Mouse (Mus musculus) lung, postnatal 0 days (tissue): ENCODE results near the gene Fmr1nb. TPM values are rescaled to one million over a fixed set of nuclear protein-coding genes. Genes with fewer than 3 reads are reported as not detected.
"Not testable (repeated sequence)": the region's sequence is repeated elsewhere in the genome, so short reads cannot be mapped to it uniquely, and the experiment has no call there.

ENCODE experiments used
- ATAC-seq: fragments of 200-750 bp; cut with Nextera tagmentation; 2 replicates; pipeline ENCODE4 v1.8.0; 2017; ENCODE audit warnings: moderate library complexity
- DNase-seq: peaks from one replicate; pipeline ENCODE4 v3.0.0-alpha.2; 2016; ENCODE audit warnings: low spot score
- H3K27ac ChIP-seq: fragments of 300-500 bp; sonication (generic); 2 replicates; pipeline ENCODE4 v1.5.1; 2014; ENCODE audit warnings: antibody characterized with exemption, mild to moderate bottlenecking, low read length, mixed read lengths
- H3K27me3 ChIP-seq: fragments of 300-500 bp; sonication (generic); replicated peaks from 2 replicates; pipeline ENCODE4 v1.6.1; 2014; ENCODE audit warnings: low read length, mixed read lengths; ENCODE audit not compliant: insufficient read depth
- H3K36me3 ChIP-seq: fragments of 300-500 bp; sonication (generic); 2 replicates; pipeline ENCODE4 v1.6.1; 2014; ENCODE audit warnings: low read length, mixed read lengths; ENCODE audit not compliant: insufficient read depth
- H3K4me1 ChIP-seq: fragments of 300-500 bp; sonication (generic); 2 replicates; pipeline ENCODE4 v1.6.1; 2014; ENCODE audit warnings: antibody characterized with exemption, low read depth, low read length, mixed read lengths; ENCODE audit not compliant: insufficient read depth
- H3K4me2 ChIP-seq: fragments of 300-500 bp; sonication (generic); replicated peaks from 2 replicates; pipeline ENCODE4 v1.6.1; 2014; ENCODE audit warnings: low read depth, mild to moderate bottlenecking, low read length, moderate library complexity, mixed read lengths
- H3K4me3 ChIP-seq: fragments of 300-500 bp; sonication (generic); 2 replicates; pipeline ENCODE4 v1.5.1; 2014; ENCODE audit warnings: low read depth, low read length
- H3K9ac ChIP-seq: fragments of 300-500 bp; sonication (generic); replicated peaks from 2 replicates; pipeline ENCODE4 v1.6.1; 2014; ENCODE audit warnings: low read depth, mild to moderate bottlenecking
- H3K9me3 ChIP-seq: fragments of 300-500 bp; sonication (generic); 2 replicates; pipeline ENCODE4 v1.6.1; 2016; ENCODE audit warnings: low read length, mixed read lengths
- CTCF ChIP-seq: IDR thresholded peaks from 2 replicates; pipeline ENCODE4 v1.5.1; 2016; ENCODE audit warnings: antibody characterized with exemption, mild to moderate bottlenecking
- EP300 ChIP-seq: IDR thresholded peaks from 2 replicates; pipeline ENCODE4 v1.6.1; 2016; ENCODE audit warnings: antibody characterized with exemption, mild to moderate bottlenecking, control low read depth
- WGBS: fragments of 180-500 bp; shearing (Covaris S2); extraction: QIAGEN DNeasy Blood & Tissue Kit; methylation state at CpG from one replicate; pipeline ENCODE4 v1.1.7; 2014; 5-methylcytosine and 5-hydroxymethylcytosine counted together
- polyA plus RNA-seq: library from polyadenylated mRNA; unstranded; fragments of >200 nt; fragmentation: Nextera tagmentation; extraction: Ambion mirVana; gene quantifications from 2 replicates; pipeline ENCODE4 v1.2.1, GENCODE M21; 2015

Gene Fmr1nb
- not detected in 2 replicates for polyA plus RNA-seq

DNA sequence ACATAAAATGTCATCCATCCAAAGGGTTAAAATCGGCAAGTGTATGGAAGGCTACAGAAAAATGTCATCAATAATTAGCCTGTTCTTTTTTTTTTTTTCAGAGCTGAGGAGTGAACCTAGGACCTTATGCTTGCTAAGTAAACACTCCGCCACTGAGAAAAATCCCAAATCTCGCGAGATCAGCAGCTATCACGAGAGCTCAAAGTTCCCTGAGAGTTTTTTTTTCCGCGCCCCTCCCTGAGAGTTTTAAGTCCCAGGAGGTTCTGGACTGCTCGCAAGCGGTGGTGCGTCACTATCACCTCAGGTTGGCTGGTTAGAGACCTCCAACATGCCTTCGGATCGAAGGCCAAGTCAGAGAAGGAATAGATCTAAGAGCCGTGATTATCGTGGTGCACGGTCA, at the start of gene Fmr1nb:
Gene Fmr1nb (plus strand): TSS at position 234 of the 400 bp plus-strand sequence.
- Histone ChIP-seq H3K27ac (no peak within 1 kb of the TSS), H3K27me3 (no peaks in the 10 kb centered on the region), H3K9ac (no peak within 1 kb of the TSS), H3K9me3 (no peaks in the 10 kb centered on the region), H3K36me3 (no peaks in the 10 kb centered on the region), H3K4me1 (no peaks in the 10 kb centered on the region), H3K4me3 (no peak within 1 kb of the TSS), H3K4me2 (no peak within 1 kb of the TSS)
- 80% methylated on average over 15 of the region's 15 CpGs for WGBS
- no peak for ATAC-seq
- no peak for TF ChIP-seq EP300
- TF ChIP-seq CTCF = no peak
- DNase-seq = no peak

DNA sequence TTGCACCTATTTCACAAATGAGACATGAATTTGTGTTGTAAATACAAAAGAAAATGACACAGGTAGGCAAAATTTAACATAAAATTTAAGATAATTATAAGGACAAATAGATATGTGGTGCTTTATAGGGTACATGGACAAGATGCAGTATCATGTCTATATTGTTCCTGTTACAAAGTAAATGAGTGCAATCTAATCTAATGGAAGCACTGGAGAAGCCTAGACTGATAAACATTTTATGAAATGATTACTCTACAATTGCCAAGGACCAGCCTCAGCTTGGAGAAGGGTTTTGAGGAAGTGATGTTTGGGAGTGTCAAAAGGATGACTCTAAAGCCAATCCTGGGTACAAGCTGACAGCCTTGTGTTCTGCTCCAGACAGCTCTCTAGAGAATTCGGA, 24.7 kb upstream of the Fmr1nb start:
- 67% methylated on average over 1 of the region's 1 CpGs for WGBS
- Histone ChIP-seq H3K4me1 (no peaks in the 10 kb centered on the region), H3K36me3 (no peaks in the 10 kb centered on the region), H3K4me2 (no peak overlapping the region), H3K4me3 (no peak overlapping the region), H3K27me3 (no peaks in the 10 kb centered on the region), H3K27ac (no peak overlapping the region), H3K9ac (no peak overlapping the region), H3K9me3 (no peaks in the 10 kb centered on the region)
- no peak for TF ChIP-seq CTCF
- no peak for TF ChIP-seq EP300
- ATAC-seq = no peak
- no peak for DNase-seq

DNA sequence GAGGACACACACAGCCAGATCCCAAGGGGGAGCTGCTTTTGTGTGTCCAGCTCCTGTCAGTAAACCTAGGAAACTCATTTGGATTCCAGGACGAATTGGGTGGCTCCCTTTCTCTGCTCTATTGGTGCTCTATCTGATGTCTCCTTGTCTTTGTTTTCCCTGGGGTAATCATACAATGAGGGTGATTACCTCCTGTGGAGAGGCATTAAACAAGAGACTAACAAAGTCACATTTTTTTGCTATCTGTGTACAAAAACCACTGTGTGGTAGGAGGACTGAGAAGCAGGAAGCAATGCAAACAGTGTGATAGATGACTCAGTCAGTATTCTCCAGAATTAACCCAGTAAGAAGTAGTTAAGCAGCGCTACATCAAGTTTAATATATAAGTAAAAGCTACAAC, 21.6 kb upstream of the Fmr1nb start:
- no peaks in the 10 kb centered on the region for H3K9me3 ChIP-seq
- H3K4me3 ChIP-seq = no peak overlapping the region
- ATAC-seq (no peak), DNase-seq (no peak)
- H3K36me3 ChIP-seq = no peaks in the 10 kb centered on the region
- H3K4me1 ChIP-seq = no peaks in the 10 kb centered on the region
- no peaks in the 10 kb centered on the region for H3K27me3 ChIP-seq
- no peak overlapping the region for H3K27ac ChIP-seq
- H3K9ac ChIP-seq = no peak overlapping the region
- no peak for TF ChIP-seq CTCF
- no peak for TF ChIP-seq EP300
- H3K4me2 ChIP-seq = no peak overlapping the region
- WGBS = 57% methylated on average over 2 of the region's 2 CpGs

DNA sequence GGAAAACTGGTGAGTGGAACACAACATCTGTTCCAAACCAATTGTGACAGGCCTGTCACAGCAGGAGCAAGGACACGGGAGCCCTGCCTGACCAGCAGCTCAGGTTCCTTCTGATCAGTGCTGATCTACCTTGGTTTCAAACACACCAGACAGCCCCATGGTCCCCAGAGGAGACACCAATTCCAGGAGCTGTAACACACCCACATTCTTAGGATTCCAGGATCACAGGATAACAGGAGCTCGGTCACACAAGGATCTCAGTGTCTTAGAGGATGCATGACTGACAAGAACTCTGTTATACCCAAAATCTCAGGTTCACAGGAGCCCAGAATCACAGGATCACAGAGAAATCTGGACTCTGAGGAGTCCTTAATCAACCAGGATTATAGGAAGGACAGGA, 58.8 kb downstream of the Fmr1nb start:
- H3K9me3 ChIP-seq, H3K9ac ChIP-seq, ATAC-seq, H3K27ac ChIP-seq, H3K4me3 ChIP-seq, H3K27me3 ChIP-seq, DNase-seq, H3K4me1 ChIP-seq, H3K36me3 ChIP-seq: not testable (repeated sequence)
- 35% methylated on average over 2 of the region's 2 CpGs for WGBS
- peak overlapping the region; percentile 42; the same call in 1 of the 2 replicates for H3K4me2 ChIP-seq

DNA sequence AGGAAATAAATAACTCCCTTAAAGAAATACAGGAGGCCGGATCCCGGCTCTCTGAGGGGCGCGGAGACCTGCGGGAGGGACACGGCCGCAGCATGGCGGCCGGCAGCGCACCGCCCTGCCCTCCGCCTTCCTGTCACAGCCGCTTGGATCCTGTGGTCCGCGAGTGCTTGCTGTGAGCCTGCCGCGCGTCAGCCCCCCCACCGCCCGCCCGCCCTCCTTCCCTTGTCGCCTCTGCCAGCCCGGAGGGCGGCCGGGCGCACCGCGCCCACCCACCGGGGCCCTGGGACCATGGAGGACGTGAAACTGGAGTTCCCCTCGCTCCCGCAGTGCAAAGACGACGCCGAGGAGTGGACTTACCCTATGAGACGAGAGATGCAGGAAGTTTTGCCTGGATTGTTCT, 59.4 kb downstream of the Fmr1nb start, which contains the start of gene Gm14698:
Gene Gm14698 (plus strand): TSS at position 35 of the 400 bp plus-strand sequence.
- Histone ChIP-seq H3K4me3 (peak within 1 kb of the TSS; percentile 8; the same call in 1 of the 2 replicates), H3K4me2 (peak within 1 kb of the TSS; percentile 42; the same call in 1 of the 2 replicates)
- not testable (repeated sequence) for H3K36me3 ChIP-seq, H3K9me3 ChIP-seq, H3K4me1 ChIP-seq, H3K27ac ChIP-seq, H3K9ac ChIP-seq, H3K27me3 ChIP-seq, DNase-seq
- ATAC-seq = peak; percentile 67
- WGBS = 18% methylated on average over 16 of the region's 36 CpGs

DNA sequence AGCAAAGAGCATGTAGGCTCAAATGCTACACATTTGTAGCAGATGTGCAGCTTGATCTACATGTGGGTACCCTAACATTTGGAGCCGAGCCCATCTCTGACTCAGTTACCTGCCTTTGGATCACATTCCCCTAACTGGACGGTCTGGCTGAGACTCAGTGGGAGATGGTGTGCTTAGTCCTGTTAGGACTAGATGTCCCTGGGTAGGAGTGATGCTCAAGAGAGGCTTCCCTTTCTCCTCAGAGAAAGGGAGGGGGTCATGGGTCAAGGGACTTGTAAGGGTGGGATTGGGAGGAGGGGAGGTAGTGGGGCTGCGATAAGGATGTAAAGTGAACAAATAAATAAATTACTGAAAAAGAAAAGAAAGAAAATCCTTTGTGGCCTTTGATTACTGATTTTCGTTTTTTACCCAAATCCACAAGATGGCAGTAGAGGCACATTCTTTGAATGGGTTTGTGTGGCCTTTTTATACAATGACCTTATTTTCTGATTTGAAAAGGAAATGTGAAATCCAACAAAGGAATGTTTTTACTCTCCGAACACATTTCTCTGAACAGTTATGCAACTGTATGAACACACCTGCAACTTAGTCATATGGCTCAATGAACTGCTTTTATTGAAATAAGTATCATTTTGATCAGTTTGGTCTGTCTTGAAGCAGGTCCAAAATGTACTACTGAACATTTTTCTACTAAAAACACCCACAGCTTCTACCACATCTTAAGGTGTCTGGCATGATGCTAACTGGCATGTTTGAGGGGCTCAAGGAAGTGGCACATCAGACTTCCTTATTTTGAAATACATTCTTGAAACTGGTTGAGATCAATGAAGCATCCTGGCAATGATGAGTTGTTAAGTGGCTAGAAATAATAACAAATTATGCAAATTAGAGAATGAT, 78.2 kb downstream of the Fmr1nb start:
- Histone ChIP-seq H3K4me2 (no peak overlapping the region), H3K4me3 (no peak overlapping the region), H3K9me3 (no peaks in the 10 kb centered on the region), H3K4me1 (no peaks in the 10 kb centered on the region), H3K36me3 (no peaks in the 10 kb centered on the region), H3K27me3 (no peaks in the 10 kb centered on the region), H3K9ac (no peak overlapping the region), H3K27ac (no peak overlapping the region)
- ATAC-seq = no peak
- TF ChIP-seq EP300 = no peak
- TF ChIP-seq CTCF = peak; percentile 58
- DNase-seq = peak; percentile 25
- WGBS = 18% methylated on average over 5 of the region's 5 CpGs

Other genes with a start within 250 kb of the Fmr1nb start
- 24.6 and 29.3 TPM in 2 replicates for gene Fmr1, start 83.3 kb upstream of the Fmr1nb start, polyA plus RNA-seq
- gene Gm14698, start 59.3 kb downstream of the Fmr1nb start, polyA plus RNA-seq = 2.9 and 3.3 TPM in 2 replicates
- not detected in 2 replicates for gene Gm6812, start 131.2 kb downstream of the Fmr1nb start, polyA plus RNA-seq